Mouse (Mus musculus) frontal cortex, postnatal 36 days (tissue): Measurements from ENCODE around the gene Ap1g1.
A peak's percentile ranks its signal among the peaks of the same experiment; 100 is the strongest.
"Not testable (repeated sequence)": the region's sequence is repeated elsewhere in the genome, so short reads cannot be mapped to it uniquely, and the experiment has no call there.

Experiments
- DNase-seq, 2 experiments: peaks; one replicate each; pipeline ENCODE4 v3.0.0; 2022; ENCODE audit warnings: low spot score in 2 of 2

The Ap1g1 gene

GRCm38 (mm10) chr8:109865536-109865935 is 87.2 kb downstream of the Ap1g1 start:
- DNase-seq = peak; percentile 26 to 57

GRCm38 (mm10) chr8:109866690-109867089 is 88.3 kb downstream of the Ap1g1 start:
- no peak for DNase-seq

DNA sequence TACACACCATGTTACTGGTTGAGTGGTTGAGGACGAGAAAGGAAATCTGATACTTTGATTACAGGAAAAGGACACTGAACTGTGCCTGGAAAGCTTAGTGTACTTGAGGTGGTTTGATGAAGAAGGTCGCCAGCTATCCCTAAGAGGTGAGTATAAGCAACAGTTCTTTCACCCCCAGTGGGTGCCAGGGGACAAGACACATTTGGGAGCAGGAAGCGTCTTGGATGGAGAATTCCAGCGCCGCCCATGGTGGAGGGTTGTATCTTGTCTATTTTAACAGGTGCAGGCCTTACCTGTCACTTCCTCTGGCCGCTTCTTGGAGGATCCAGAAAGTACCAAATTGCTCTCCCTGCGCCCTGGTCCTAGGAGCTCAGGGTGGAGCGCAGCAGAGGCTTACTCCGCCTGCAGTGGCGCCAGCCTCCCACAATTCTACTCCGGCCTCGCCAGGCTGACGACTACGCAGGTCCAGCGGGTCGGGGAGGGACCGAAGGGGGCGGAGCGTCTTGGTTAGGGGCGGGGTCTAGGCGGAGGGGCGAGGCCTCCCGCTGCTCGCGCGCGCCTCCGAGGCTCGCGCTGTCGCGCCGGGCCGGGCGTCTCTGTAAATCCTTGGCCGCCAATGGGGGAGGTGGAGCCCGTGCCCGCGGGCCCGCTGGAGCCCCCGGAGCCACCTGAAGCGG is 89.8 kb downstream of the Ap1g1 start, which contains the start of gene Phlpp2:
Gene Phlpp2, plus strand, starts transcription at position 540 of the 677 bp plus-strand sequence.
- DNase-seq = peak; percentile 93

DNA sequence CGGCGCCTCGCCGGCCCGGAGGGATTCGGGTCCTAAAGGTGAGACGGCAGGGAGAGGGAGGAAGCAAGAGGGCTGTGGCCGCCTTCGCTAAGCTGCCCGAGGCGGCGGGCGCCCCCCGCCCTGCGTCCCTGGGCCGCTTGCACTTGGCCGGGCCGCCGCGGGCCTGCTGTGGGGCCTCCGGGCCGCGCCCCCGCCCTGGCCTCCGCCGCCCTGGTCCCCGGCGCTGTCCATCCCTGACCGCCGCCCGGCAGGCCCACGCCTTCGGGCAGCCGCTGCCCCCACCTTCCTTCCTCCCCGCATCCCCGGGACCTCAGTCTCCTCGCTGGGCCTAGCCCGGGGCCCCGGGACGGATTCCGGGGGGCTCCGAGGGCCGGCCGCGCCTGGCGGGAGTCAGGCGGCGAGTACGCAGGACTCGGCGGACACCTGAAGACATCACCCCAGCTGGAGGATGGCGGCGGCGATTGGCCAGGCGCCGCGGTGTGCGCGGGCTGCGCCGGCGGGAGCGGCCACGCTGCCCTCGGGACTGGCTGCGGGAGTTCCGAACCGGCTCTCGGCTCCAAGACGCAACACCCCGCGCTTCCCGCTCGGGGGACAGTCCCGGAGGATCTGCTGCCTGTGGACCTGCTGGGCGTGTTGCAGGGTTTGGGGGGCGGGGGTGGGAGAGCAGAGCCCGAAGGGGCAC is 90.5 kb downstream of the Ap1g1 start:
- DNase-seq = peak; percentile 63 to 71

- DNase-seq = no peak
Measured at GRCm38 (mm10) chr8:109871056-109871455, 92.7 kb downstream of the Ap1g1 start.

DNA sequence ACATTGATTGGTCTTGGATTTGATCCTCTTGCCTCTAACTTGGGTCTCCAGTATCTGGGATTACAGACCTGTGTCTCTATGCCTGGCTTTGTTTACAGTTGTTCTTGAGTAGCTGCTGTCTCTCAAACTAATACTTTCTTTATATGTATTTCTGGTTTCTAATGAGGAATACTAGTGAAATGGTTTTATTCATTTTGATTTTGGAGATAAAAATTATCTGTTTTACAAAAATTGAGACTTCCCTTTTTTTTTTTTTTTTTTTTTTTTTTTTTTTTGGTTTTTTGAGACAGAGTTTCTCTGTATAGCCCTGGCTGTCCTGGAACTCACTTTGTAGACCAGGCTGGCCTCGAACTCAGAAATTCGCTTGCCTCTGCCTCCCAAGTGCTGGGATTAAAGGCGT is 95.4 kb downstream of the Ap1g1 start:
- DNase-seq = not testable (repeated sequence)

GRCm38 (mm10) chr8:109880012-109880662 is 101.8 kb downstream of the Ap1g1 start:
- DNase-seq = no peak

DNA sequence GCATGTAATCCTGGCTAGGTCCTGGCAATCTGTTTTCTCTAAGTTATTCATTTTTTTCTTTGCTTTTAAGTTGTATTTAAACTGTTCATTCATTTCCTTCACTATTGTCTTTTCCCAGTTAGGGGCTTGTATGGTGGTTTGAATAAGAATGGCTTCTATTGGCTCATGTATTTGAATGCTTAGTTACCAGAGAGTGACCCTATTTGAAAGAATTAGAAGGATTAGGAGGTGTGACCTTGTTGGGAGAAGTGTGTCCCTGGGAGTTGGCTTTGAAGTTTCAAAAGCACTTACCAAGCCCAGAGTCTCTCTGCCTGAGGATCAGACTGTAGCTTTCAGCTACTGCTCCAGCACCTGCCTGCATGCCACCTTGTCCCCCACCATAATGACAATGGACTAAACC is 106.9 kb downstream of the Ap1g1 start:
- no peak for DNase-seq

- no peak for DNase-seq
Measured at GRCm38 (mm10) chr8:109889211-109889610, 110.9 kb downstream of the Ap1g1 start.

DNA sequence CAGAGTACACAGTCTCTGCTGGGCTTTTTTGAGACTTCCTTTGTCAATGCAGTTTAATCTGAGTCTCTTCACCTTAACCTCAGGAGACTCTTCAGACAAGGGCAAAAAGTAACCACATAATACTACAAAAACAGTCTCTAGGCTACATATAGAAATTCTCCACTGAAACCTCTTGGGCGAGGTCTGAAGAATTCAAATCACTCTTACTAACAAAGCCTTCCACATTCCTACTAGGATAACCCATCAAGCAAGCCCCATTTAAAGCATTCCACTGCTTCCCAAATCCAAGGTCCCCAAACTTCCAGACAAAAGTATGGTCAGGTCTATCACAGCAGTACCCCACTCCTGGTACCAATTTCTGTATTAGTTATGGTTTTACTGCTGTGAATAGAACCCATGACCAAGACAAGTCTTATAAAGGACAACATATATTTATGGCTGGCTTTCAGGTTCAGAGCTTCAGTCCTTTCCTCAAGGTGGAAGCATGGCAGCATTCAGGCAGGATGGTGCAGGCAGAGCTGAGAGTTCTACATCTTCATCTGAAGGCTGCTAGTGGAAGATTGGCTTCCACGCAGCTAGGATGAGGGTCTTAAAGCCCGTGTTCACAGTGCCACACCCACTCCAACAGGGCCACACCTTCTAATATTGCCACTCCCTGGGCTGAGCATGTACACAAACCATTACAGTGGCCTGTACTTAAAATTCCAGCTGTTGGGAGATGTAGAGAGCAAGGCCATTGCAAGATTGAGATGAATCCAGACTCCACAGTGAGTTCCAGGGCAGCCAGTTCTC is 112.6 kb downstream of the Ap1g1 start:
- DNase-seq = no peak

- no peak for DNase-seq
Measured at GRCm38 (mm10) chr8:109894636-109895035, 116.3 kb downstream of the Ap1g1 start.

DNA sequence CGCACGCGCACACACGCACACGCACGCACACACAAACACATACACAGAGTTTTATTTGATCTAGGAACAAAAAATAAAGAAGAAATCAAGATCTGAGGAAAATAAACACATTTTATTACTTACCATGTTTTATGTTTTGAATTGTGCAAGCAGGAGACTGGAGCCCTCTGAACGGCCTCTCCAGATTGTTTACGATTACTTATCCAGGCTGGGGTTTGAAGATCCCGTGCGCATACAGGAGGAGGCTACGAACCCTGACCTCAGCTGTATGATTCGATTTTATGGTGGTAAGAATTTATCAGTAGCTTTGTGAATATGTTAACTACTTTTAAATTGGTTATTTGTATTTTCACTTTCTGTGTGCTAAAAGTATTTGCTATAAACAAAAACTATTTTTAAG is 117.0 kb downstream of the Ap1g1 start:
- no peak for DNase-seq

DNA sequence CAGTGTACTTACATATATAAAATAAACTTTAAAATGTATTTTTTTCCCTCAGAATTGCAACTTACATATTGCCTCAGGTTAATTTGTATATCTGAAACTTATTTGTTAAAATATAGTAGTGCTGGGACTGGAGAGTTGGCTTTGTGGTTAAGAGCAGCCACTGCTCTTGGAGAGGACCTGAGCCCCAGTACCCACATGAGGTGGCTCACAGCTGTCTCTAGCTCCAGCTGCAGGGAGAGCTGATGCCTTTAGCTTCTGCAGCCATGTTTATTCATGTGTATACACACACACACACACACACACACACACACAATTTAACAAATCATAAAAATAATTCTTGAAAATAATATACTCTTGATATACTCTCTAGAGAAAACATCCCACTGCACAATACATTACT is 124.0 kb downstream of the Ap1g1 start:
- DNase-seq = no peak

DNA sequence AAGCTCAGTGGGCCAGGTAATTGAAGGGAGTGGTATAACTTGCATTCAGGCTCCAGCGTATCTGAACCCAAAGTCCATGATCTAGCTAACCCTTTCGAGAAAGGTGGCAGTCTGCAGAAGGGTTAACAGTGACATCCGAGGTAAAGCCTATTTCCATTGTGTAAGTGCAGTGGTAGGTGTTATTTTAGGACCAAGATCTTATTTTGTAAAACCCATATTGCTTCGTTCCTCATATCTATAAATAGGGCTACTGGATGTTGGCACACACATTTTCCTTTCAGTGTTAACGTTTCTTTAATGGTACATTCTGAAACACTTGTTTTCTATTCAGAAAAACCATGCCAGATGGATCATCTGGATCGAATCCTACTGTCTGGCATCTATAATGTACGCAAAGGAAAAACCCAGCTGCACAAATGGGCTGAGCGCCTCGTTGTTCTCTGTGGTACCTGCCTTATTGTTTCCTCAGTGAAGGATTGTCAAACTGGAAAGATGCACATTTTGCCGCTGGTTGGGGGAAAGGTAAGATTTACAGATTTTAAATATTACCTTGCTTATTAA is 125.6 kb downstream of the Ap1g1 start:
- peak in 1 of 2 experiments; percentile 58 for DNase-seq

- no peak for DNase-seq
Measured at GRCm38 (mm10) chr8:109904928-109905668, 126.7 kb downstream of the Ap1g1 start.

DNA sequence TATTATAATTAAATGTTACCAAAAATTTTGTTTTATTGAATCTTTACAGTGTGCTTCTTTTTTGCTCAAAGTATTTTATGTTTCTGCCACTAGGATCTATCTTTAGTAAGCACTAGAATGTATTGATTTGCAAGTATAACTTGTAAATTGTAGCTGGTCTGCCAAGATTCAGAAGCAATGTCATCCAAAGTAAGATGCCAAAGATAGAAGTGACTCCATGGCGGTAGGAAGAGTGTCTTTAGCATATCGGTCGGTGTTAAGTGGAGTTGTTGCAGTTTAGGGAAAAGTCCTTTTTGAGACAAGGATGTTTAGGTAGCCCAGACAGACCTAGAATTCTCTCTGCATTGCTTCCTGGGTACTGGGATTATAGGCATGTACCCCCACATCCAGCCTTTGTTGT is 128.6 kb downstream of the Ap1g1 start:
- DNase-seq = no peak

GRCm38 (mm10) chr8:109907376-109907775 is 129.0 kb downstream of the Ap1g1 start:
- no peak for DNase-seq
